17 mouse cellular contexts compared by ENCODE assay signal in the genomic region with DNA sequence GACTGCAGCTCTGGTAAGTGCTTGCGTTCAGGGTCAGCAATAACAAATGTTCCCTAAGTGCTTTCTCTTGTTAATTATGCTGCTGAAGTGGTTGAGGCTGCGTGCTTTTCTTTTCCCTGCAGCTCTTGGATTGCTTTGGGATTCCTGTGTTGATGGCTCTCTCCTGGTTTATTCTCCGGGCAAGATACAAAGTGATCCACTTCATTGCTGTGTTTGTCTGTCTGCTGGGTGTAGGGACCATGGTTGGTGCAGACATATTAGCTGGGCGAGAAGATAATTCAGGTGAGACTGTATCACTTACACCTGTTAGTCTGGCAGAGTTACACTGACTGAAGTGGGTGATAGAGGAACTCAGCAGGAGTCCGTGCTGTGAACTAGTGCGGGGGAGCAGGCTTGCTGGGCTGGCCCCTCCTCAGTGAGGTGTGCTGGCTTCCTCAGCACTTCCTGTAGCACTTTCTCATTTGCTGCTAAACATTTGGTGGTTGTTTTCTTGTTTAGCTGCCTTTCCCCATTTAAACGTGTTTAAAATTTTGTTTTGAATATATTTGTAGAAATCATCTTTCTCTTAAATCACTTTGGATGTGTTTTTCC. TPM values are rescaled to one million over a fixed set of nuclear protein-coding genes. Genes with fewer than 3 reads are reported as not detected.
DNase-seq lines count a peak whose midpoint lies in the region; ATAC-seq and TF ChIP-seq lines count a peak whose summit lies in the region.
"Had no signal": no experiment of that assay in that cellular context is flagged by ENCODE, and none has a peak within 500 bp of the region (broad histone marks: within the 10 kb centered on the region; RNA-seq: fewer than 3 reads in every experiment).

No protein-coding gene starts in this region.

- 11% methylated on average over 7 of the region's 7 CpGs for WGBS in neural tube, embryonic 13.5 days

- H3K36me3 ChIP-seq in neural tube, embryonic 13.5 days = no peaks in the 10 kb centered on the region
- peaks cover 6% of the 10 kb centered on the region for H3K36me3 ChIP-seq in ES-E14 (ENCODE audit: control insufficient read depth, insufficient read depth, low read length, poor library complexity, severe bottlenecking)
- H3K36me3 ChIP-seq: limb, embryonic 15.5 days; stomach, embryonic 15.5 days had no signal

- H3K27ac ChIP-seq in neural tube, embryonic 13.5 days (replicated peaks) = 0 out of 2 replicates have a peak overlapping the region, but pooled peaks have one; percentile 28
- peak overlapping the region; percentile 68 for H3K27ac ChIP-seq in ES-E14 (ENCODE audit: insufficient read depth, low read depth, low read length, poor library complexity, severe bottlenecking)
- H3K27ac ChIP-seq: embryonic facial prominence, embryonic 13.5 days; limb, embryonic 15.5 days; stomach, embryonic 15.5 days had no signal

- no peak overlapping the region for H3K4me3 ChIP-seq in neural tube, embryonic 13.5 days
- peak overlapping the region; percentile 5 to 32; a peak in 3 of 4 replicates for H3K4me3 ChIP-seq in ES-E14 (ENCODE audit: insufficient read depth in 1 of 2, low read depth in 1 of 2, low read length in 2 of 2, poor library complexity in 1 of 2, severe bottlenecking in 1 of 2)
- H3K4me3 ChIP-seq: embryonic facial prominence, embryonic 13.5 days; limb, embryonic 15.5 days; stomach, embryonic 15.5 days had no signal

- no peak overlapping the region for H3K9ac ChIP-seq in neural tube, embryonic 13.5 days
- H3K9ac ChIP-seq in ES-E14 (ENCODE audit: insufficient read depth, low read depth, low read length, poor library complexity, severe bottlenecking) = no peak overlapping the region
- H3K9ac ChIP-seq: embryonic facial prominence, embryonic 13.5 days; limb, embryonic 15.5 days; stomach, embryonic 15.5 days had no signal

- H3K27me3 ChIP-seq in neural tube, embryonic 13.5 days = no peaks in the 10 kb centered on the region
- H3K27me3 ChIP-seq: embryonic facial prominence, embryonic 13.5 days; limb, embryonic 15.5 days; stomach, embryonic 15.5 days had no signal

- in situ Hi-C loops in ES-E14 (cut with MboI; ENCODE audit: low sequenced_read_pairs in 2 of 2, unreplicated experiment in 2 of 2) = no loop called here

- H3K9me3 ChIP-seq in neural tube, embryonic 13.5 days = no peaks in the 10 kb centered on the region
- H3K9me3 ChIP-seq in ES-E14 (ENCODE audit: control insufficient read depth, insufficient read depth, low read depth, low read length) = no peaks in the 10 kb centered on the region
- H3K9me3 ChIP-seq: embryonic facial prominence, embryonic 13.5 days; limb, embryonic 15.5 days; stomach, embryonic 15.5 days had no signal

- no peak overlapping the region for H3K4me2 ChIP-seq in neural tube, embryonic 13.5 days
- H3K4me2 ChIP-seq: embryonic facial prominence, embryonic 13.5 days; limb, embryonic 15.5 days; midbrain, embryonic 11.5 days; stomach, embryonic 15.5 days had no signal

- no peak for ATAC-seq in neural tube, embryonic 13.5 days (ENCODE audit: low read depth)
- ATAC-seq in inflammation-experienced regulatory T-cells, adult 6 months = peak; percentile 83

- H3K4me1 ChIP-seq in neural tube, embryonic 13.5 days (replicated peaks) = no peaks in the 10 kb centered on the region; the same call in 1 of the 2 replicates
- H3K4me1 ChIP-seq in ES-E14 (ENCODE audit: control insufficient read depth in 2 of 2, insufficient read depth in 2 of 2, low read length in 2 of 2, poor library complexity in 1 of 2) = peaks cover 5 to 7% of the 10 kb centered on the region in 2 experiments; a peak in 1 of 4 replicates
- H3K4me1 ChIP-seq: limb, embryonic 15.5 days; stomach, embryonic 15.5 days had no signal

- no peak for DNase-seq in neural tube, embryonic 10.5 days (ENCODE audit: extremely low spot score, low spot score)
- DNase-seq in ES-E14 (ENCODE audit: low read depth, low spot score) = peak; percentile 82
- DNase-seq in thymus, postnatal 25 days = peak; percentile 66
- DNase-seq in heart, postnatal 4 days = no peak
- DNase-seq in right cerebral cortex, adult 18-20 months = no peak
- DNase-seq in cerebellum, postnatal 4 days (ENCODE audit: low spot score in 2 of 2) = no peak
- DNase-seq: cerebellum, adult 9-10 months; heart, postnatal 14 days; kidney, adult 9 months had no signal

TF ChIP-seq in ES-E14, 5 proteins besides CTCF, POLR2A, EP300 and RAD21:
- TF ChIP-seq MAFK (IDR thresholded peaks at IDR 0.05; ENCODE audit: insufficient read depth, low read depth, low read length) (peak; percentile 24; the same call in 1 of the 2 replicates), CHD2 (IDR thresholded peaks at IDR 0.05; ENCODE audit: low read depth, low read length) (peak; percentile 40; the same call in 1 of the 2 replicates), ZNF384 (IDR thresholded peaks at IDR 0.05; ENCODE audit: low read depth, low read length) (no peak)

RNA-seq across cellular contexts. Expression of a gene that starts 35.3 kb away (rescaled TPM):
- 16.3 and 17.0 TPM in 2 replicates for polyA plus RNA-seq in neural tube, embryonic 13.5 days (2015; fragmentation: Nextera tagmentation; extraction: Ambion mirVana)
- total RNA-seq in ES-E14 (2012; rRNA removed) = 61.1 and 76.7 TPM in 2 replicates
- 10 to 100 TPM in 2 of 3 experiments, 1 to 10 TPM in 1; 8.5 to 11.0 (median 10.6) TPM for polyA plus RNA-seq in inflammation-experienced regulatory T-cells, adult 6 months (2017; shearing (Covaris generic))
- under 1 TPM; 0.16 to 0.17 TPM for total RNA-seq in heart, postnatal 4 days (2021)
- total RNA-seq: gastrocnemius, adult 8-10 months had no signal

RNA-seq across cellular contexts. Expression of a gene that starts 43.4 kb away (rescaled TPM):
- polyA plus RNA-seq in neural tube, embryonic 13.5 days (2015; fragmentation: Nextera tagmentation; extraction: Ambion mirVana) = 3.1 and 7.5 TPM in 2 replicates
- total RNA-seq in ES-E14 (2012; rRNA removed) = not detected in 2 replicates
- not detected for polyA plus RNA-seq in inflammation-experienced regulatory T-cells, adult 6 months (2017; shearing (Covaris generic))
- total RNA-seq in heart, postnatal 4 days (2021) = 10 to 100 TPM; 49.4 to 50.8 TPM
- total RNA-seq: left cerebral cortex, postnatal 14 days had no signal
- polyA plus RNA-seq: midbrain, embryonic 11.5 days had no signal

Comparison
In these comparisons a context has a peak if more than half of its experiments do, and no peak if none do; other contexts are left out.
1. DNase-seq: peak in ES-E14 (single experiment) and thymus, postnatal 25 days (single experiment); none in neural tube, embryonic 10.5 days (single experiment), heart, postnatal 4 days (single experiment), right cerebral cortex, adult 18-20 months (single experiment) and cerebellum, postnatal 4 days (0 of 2).
2. RNA of a gene that starts 35.3 kb away (total RNA-seq): 61.1 to 76.7 TPM in ES-E14; 0.16 to 0.17 TPM in heart, postnatal 4 days; every median in the first group is over 10 times any median in the second.
3. RNA of a gene that starts 43.4 kb away (total RNA-seq): 49.4 to 50.8 TPM in heart, postnatal 4 days; not detected in ES-E14; every median in the first group is over 10 times any median in the second.